Mouse (Mus musculus) C2C12 (cell line): ENCODE measurements around the gene Ifitm10. TPM values are rescaled to one million over a fixed set of nuclear protein-coding genes. Genes with fewer than 3 reads are reported as not detected.
A peak's percentile ranks its signal among the peaks of the same experiment; 100 is the strongest.

Experiments
- H3K27me3 ChIP-seq: one replicate; pipeline ENCODE4 v1.6.1; 2011; ENCODE audit not compliant: control insufficient read depth, insufficient read depth, insufficient read length
- H3K36me3 ChIP-seq: one replicate; pipeline ENCODE4 v1.6.1; 2011; ENCODE audit not compliant: control insufficient read depth, insufficient read depth
- H3K4me3 ChIP-seq: one replicate; pipeline ENCODE4 v1.5.1; 2011; ENCODE audit warnings: mild to moderate bottlenecking, control low read depth; ENCODE audit not compliant: poor library complexity, insufficient read depth, severe bottlenecking
- H3K79me2 ChIP-seq: one replicate; pipeline ENCODE4 v1.6.1; 2011; ENCODE audit not compliant: control insufficient read depth, insufficient read depth
- H3K79me3 ChIP-seq: one replicate; pipeline ENCODE4 v1.6.1; 2011; ENCODE audit warnings: low read depth, control low read depth
- H3ac ChIP-seq: one replicate; pipeline ENCODE3; 2011; ENCODE audit warnings: low read depth; ENCODE audit not compliant: control insufficient read depth, insufficient read length
- CEBPB ChIP-seq: IDR thresholded peaks from one replicate; pipeline ENCODE4 v1.6.1; 2011; ENCODE audit warnings: low read depth, mild to moderate bottlenecking, control low read depth, moderate library complexity
- CTCF ChIP-seq: IDR thresholded peaks from one replicate; pipeline ENCODE4 v1.5.1; 2011; ENCODE audit not compliant: control insufficient read depth, insufficient read depth, insufficient read length
- FOSL1 ChIP-seq: IDR thresholded peaks from one replicate; pipeline ENCODE4 v1.8.0; 2011; ENCODE audit warnings: mild to moderate bottlenecking, low read length; ENCODE audit not compliant: poor library complexity, insufficient read depth, severe bottlenecking
- MAX ChIP-seq: IDR thresholded peaks from one replicate; pipeline ENCODE4 v1.6.1; 2011; ENCODE audit warnings: mild to moderate bottlenecking, control low read depth
- MYOD1 ChIP-seq: IDR thresholded peaks from one replicate; pipeline ENCODE4 v1.6.1; 2011; ENCODE audit warnings: low read depth; ENCODE audit not compliant: control insufficient read depth, insufficient read length
- MYOG ChIP-seq: IDR thresholded peaks from one replicate; pipeline ENCODE4 v1.6.1; 2011; ENCODE audit not compliant: control insufficient read depth, insufficient read length; ENCODE audit errors: extremely low read depth
- USF1 ChIP-seq: IDR thresholded peaks from one replicate; pipeline ENCODE4 v1.6.1; 2011; ENCODE audit warnings: low read depth, mild to moderate bottlenecking, control low read depth, moderate library complexity
- polyA plus RNA-seq: library from polyadenylated mRNA; unstranded; fragments of >200 nt; fragmentation: generic; extraction: Trizol; gene quantifications from one replicate; pipeline ENCODE4 v1.2.1, GENCODE M21; 2012; ENCODE audit warnings: missing spikeins

Gene Ifitm10
- polyA plus RNA-seq, 1 experiment = 2.0 TPM

DNA sequence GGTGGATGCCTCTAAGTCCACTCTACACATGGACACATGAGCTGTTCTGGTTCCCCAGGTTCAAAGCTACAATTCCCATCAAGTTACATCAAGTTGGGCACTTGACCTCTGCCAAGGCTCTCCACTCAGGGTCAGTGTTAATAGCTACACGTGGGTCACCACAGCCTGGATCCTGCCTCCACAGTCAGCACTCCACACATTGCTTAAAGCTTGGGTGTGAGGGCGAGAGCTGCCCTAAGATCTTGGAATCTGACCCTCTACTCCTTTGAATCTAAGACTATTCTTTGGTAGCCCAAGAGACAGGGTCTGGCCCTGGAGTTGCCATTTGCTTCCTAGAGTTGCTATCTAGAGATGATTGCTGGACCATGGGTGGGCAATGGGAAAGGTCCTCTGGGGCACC, 15.2 kb upstream of the Ifitm10 start:
- Histone ChIP-seq H3K27me3 (no peaks in the 10 kb centered on the region), H3K4me3 (no peak overlapping the region), H3K36me3 (peaks cover 16% of the 10 kb centered on the region), H3K79me2 (peaks cover 31% of the 10 kb centered on the region), H3K79me3 (peaks cover 18% of the 10 kb centered on the region), H3ac (no peak overlapping the region)
- no peak for TF ChIP-seq MYOG
- no peak for TF ChIP-seq USF1
- TF ChIP-seq MAX = no peak
- no peak for TF ChIP-seq CTCF
- TF ChIP-seq CEBPB = no peak

DNA sequence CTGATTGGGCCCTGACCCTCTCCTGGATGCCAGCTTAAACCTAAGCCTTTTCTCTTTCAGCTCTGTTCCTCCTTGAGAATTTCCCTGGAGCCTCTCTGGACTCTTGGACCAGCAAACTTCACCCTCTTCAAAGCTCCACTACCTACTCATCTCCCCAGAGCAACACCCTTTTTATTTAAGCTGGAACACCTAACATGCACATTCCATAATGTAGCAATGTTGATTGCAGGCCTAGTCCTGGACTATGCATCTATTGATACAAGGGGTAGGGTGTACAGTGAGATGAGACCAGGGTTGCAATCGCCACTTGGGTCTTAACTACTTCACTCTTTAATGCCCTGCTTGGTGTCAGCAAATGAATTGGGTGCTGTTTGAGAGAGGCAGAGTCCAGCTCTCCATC, 14.6 kb upstream of the Ifitm10 start:
- TF ChIP-seq CEBPB = no peak
- no peak for TF ChIP-seq USF1
- no peak for TF ChIP-seq MAX
- TF ChIP-seq MYOD1 = no peak
- no peak for TF ChIP-seq CTCF
- no peak for TF ChIP-seq MYOG
- TF ChIP-seq FOSL1 = no peak
- Histone ChIP-seq H3ac (no peak overlapping the region), H3K4me3 (no peak overlapping the region), H3K79me2 (peaks cover 31% of the 10 kb centered on the region), H3K27me3 (no peaks in the 10 kb centered on the region), H3K36me3 (peaks cover 19% of the 10 kb centered on the region), H3K79me3 (peaks cover 18% of the 10 kb centered on the region)

DNA sequence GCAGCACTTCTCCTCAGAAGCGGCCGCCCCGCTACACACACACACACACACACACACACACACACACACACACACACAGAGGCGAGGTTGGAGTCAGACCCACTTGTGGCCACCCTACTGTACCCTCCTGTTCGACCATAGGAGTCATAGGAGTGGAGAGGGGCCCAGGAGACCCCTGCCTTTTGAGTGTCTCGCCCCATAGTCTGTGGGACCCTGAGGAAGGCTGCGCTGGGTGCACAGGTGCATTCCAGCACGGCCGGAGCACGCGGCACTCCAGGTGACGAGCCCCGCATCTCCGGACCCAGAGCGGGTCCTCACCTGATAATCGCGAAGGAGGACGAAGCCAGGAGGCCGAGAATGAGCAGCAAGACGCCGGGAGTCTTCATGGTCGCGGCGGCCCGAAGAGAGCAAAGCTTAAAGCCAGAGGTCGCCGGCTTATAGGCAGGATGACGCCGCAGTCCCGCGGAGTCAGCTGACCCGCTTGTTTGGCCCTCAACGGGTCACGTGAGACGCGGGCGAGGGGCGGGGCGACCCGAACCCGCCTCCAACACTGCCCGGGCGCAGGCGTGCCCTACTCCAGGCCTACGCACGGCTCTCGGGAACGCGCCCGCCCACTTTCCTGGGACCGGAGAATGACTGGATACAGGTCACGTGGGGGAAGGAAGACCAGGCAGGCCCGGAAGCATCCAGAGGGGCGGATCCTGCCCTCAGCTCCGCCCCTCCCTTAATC, 14.0 kb upstream of the Ifitm10 start, which contains the start of gene Ctsd:
TSS of gene Ctsd (minus strand) at position 620 of the 730 bp plus-strand sequence.
- H3ac ChIP-seq = peak within 1 kb of the TSS; percentile 85
- peaks cover 18% of the 10 kb centered on the region for H3K79me3 ChIP-seq
- peaks cover 31% of the 10 kb centered on the region for H3K79me2 ChIP-seq
- H3K4me3 ChIP-seq = peak within 1 kb of the TSS; percentile 65
- H3K27me3 ChIP-seq = no peaks in the 10 kb centered on the region
- TF ChIP-seq FOSL1 (no peak), MYOG (no peak), USF1 (peak; percentile 97), MYOD1 (no peak), CEBPB (no peak), MAX (peak; percentile 53), CTCF (no peak)
- peaks cover 26% of the 10 kb centered on the region for H3K36me3 ChIP-seq

- peak overlapping the region; percentile 85 for H3ac ChIP-seq
- peak overlapping the region; percentile 65 for H3K4me3 ChIP-seq
- H3K79me2 ChIP-seq = peaks cover 31% of the 10 kb centered on the region
- H3K27me3 ChIP-seq = no peaks in the 10 kb centered on the region
- H3K79me3 ChIP-seq = peaks cover 18% of the 10 kb centered on the region
- TF ChIP-seq MYOD1 = no peak
- TF ChIP-seq CEBPB = no peak
- no peak for TF ChIP-seq MYOG
- TF ChIP-seq USF1 = no peak
- no peak for TF ChIP-seq CTCF
- TF ChIP-seq FOSL1 = no peak
- TF ChIP-seq MAX = no peak
- peaks cover 34% of the 10 kb centered on the region for H3K36me3 ChIP-seq
These were observed 13.2 kb upstream of the Ifitm10 start for GRCm38 (mm10) chr7:142386621-142387201.

- Histone ChIP-seq H3K27me3 (no peaks in the 10 kb centered on the region), H3K79me3 (peaks cover 18% of the 10 kb centered on the region), H3K79me2 (peaks cover 31% of the 10 kb centered on the region), H3K4me3 (peak overlapping the region; percentile 65), H3ac (no peak overlapping the region), H3K36me3 (peaks cover 42% of the 10 kb centered on the region)
- no peak for TF ChIP-seq USF1
- no peak for TF ChIP-seq MYOG
- TF ChIP-seq MAX = no peak
- no peak for TF ChIP-seq MYOD1
- TF ChIP-seq CTCF = no peak
- no peak for TF ChIP-seq CEBPB
- TF ChIP-seq FOSL1 = no peak
These were observed 12.3 kb upstream of the Ifitm10 start for GRCm38 (mm10) chr7:142385742-142386403.
